Mouse (Mus musculus) CD4-positive helper T cell, adult 2 months (primary cell): Measurements from ENCODE around the gene Sipa1.

Source experiments
- DNase-seq: peaks from one replicate; pipeline ENCODE4 v3.0.0-alpha.2; 2012; ENCODE audit warnings: low read depth, missing footprints, low spot score

Sipa1 gene

DNA sequence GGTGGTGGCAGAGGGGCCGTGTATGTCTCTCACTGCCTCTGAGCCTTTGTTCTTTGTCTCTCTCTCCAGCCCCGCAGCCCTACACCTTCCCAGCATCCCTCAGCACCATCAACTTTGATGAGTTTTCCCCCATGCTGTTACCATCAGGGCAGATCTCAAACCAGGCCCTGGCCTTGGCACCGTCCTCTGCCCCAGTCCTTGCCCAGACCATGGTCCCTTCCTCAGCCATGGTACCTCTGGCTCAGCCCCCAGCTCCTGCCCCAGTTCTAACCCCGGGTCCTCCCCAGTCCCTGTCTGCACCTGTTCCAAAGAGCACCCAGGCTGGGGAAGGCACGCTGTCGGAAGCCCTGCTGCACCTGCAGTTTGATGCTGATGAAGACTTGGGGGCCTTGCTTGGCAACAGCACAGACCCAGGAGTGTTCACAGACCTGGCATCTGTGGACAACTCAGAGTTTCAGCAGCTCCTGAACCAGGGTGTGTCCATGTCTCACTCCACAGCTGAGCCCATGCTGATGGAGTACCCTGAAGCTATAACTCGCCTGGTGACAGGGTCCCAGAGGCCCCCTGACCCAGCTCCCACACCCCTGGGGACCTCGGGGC is 16.7 kb downstream of the Sipa1 start:
- no peak for DNase-seq

DNA sequence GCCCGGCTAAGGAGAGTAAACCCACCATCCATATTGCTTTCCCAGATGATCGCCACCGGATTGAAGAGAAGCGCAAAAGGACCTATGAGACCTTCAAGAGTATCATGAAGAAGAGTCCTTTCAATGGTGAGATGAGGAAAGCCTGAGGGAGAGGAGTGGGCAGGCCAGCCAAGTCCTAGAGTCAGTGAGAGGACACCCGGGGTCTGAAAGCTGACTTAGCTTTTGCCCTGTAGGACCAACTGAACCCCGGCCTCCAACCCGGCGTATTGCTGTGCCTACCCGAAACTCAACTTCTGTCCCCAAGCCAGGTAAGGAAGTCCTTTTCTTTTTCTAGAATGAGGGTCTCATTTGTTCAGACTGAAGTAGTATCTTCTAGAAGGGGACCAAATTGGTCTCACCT is 18.2 kb downstream of the Sipa1 start:
- DNase-seq = no peak

DNA sequence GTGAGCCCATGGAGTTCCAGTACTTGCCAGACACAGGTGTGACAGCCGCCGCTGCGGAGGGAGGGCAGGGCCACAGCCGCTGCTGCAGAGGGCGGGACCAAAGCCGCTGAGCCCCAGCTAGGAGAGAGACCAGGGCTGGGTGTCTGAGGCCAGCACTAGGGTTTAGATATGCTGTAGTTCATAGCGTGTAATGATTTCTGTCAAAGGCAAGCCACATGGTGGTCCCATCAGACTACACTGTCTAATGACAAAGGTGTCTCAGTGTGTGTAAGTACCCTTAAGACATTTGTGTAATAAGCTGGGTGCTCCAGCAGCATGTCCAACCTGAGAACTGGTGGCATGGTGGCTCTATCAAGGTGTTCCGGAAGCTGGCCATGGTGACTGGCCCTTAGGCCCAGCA is 21.9 kb downstream of the Sipa1 start:
- no peak for DNase-seq

DNA sequence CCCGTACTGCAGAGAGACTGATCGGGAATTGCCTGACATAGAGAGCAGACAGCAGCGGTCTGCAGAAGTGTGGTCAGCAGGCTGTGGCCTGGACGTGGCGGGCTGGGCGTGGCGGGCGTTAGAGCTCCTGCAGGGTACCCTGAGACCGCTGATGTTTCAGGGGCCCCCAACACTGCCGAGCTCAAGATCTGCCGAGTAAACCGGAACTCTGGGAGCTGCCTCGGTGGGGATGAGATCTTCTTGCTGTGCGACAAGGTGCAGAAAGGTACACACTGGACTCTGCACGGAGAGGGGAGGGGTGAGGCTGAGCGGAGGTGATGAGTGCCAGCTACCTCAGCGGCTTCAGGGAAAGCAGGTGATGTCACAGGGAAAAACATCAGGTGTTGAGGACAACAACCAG is 22.5 kb downstream of the Sipa1 start:
- no peak for DNase-seq

DNA sequence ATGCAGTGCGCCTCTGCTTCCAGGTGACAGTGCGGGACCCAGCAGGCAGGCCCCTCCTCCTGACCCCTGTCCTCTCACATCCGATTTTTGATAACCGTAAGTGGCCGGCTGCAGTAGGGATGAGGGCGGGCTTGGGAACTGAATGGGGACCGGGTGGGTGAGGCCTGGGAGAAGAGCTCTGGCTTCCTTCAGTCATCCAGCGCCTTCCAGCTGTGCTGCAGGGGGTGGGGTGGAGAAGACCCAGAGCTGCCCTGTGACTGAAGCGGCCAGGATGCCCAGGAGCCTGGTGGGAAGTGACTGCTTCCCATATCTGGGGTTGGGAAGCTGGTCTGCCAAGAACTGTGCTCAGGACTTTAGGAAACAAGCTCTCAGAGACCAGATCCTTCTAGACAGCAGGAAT is 23.2 kb downstream of the Sipa1 start:
- no peak for DNase-seq

DNA sequence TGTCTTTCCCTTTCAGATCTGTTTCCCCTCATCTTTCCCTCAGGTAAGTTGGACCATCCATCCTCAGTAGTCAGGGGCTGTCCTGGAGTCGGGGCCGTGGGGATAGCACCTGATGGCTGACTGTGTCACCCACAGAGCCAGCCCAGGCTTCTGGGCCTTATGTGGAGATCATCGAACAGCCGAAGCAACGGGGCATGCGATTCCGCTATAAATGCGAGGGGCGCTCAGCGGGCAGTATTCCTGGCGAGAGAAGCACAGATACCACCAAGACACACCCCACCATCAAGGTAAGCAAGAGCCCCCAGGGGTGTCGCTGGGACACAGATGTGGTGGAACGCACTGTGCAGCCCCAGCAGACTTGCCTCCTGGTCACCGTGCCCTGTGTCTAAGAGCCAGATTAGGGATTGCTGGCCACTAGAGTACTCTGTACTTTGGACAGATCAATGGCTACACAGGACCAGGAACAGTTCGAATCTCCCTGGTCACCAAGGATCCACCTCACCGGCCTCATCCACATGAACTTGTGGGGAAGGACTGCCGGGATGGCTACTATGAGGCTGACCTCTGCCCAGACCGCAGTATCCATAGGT is 25.0 kb downstream of the Sipa1 start:
- DNase-seq = no peak

DNA sequence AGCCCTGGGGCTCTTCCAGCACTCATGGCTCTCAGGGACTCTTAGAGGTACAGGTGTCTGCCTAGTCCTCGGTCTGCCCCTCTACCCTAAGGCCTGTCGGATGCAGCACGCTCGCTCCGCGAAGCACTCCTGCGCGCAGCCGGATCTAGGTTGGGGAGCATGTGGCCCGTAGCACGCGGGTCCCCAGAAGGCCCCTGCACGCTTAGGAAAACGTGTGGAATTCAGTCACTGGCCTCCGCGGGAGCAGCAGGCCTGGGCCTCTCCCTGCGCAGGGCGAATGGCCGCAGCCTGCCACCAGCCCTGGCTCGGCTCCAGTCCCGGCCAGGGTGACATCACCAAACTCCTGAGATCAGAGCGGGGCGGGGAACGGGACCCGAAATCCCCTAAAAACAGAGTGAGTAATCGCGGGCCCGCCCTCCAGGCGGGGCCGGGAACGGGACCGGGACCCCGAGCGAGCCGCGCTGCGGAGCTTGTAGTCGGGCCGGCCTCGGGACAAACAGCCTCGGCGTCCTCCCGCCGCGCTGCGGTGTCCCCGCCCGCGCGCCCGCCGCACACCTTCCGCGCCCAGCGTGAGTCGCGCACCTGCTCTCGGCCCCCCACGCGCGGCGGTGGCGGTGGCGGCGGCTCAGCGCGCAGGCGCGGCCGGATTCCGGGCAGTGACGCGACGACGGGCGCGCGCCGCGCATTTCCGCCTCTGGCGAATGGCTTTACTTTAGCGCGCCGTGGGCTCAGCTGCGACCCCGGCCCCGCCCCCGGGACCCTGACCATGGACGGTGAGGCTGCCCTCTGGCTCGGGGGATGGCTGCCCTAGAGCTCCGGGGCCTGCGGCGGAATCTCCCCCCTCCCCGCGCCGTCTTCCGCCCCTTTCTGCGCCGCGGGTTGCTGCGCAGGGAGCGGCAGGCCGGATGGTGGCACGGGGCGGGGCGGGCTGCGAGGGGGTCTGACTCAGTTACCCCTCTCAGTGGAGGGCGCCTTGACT is 26.1 kb downstream of the Sipa1 start, which contains the start of gene Rela:
Gene Rela, plus strand, starts transcription at position 415 of the 979 bp plus-strand sequence.
- peak; percentile 92 for DNase-seq

DNA sequence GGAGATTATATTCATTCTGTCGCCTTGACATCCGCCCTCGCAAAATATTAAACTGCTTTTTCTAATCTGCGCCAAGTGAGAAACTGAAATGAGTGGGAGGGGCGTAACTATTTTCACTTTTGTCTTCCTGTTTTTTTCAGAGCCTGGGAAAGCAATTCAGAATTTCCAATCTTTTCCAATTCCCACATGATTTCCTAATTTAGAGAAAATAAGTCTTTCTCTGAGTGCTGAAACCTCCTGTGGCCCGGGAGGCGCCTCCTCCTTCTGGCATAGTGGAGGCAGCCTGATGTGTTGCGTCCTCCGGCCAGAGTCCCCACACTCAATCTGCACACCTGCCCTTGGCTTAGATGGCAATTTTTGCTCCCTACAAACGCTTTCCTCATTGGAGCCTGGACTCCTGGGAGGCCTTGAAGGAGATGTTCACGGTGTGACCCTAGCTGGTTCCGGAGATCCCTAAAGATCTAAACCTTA is 26.9 kb downstream of the Sipa1 start:
- peak; percentile 58 for DNase-seq

DNA sequence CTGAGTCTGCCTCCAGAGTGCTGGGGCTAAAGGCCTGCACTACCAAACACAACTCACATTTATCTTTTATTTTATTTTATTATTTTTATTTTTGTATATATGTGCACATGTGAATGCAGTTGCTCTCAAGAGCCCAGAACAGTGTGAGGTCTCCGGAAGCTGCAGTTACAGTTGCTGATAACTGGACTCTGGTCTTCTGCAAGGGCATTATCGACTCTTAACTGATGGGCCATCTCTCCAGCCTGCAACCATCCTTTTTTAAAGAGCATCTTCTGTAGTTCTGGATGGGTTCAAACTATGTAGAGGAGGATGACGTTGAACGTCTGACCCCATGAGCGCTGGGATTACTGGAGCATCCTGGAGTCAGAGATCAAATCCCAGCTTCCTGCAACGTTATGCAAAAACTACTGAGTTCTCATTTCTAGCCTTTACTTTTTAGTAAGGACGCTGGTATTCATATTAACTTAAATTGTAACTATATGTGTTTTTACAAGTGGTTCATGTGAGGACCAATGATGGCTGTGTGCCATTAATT is 27.4 kb downstream of the Sipa1 start:
- no peak for DNase-seq

DNA sequence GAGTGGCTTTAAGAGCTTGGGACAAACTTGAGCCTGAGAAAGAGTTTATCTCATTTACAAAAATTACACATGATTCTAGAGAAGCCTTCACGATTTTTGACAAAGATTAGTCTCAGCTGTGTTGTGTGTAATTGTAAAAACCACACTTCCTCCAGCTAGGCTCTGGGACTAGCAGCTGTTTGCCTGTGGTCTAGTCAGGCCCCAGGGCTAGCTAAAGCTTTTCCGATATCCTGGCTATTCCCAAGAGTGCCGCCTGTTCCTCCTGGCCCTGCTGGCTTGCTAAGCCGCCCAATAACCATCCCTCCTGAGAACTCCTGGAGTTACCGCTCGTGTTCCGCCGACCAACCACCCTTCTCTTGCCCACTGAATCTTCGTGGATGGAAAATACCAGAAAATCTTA is 31.4 kb downstream of the Sipa1 start:
- no peak for DNase-seq

DNA sequence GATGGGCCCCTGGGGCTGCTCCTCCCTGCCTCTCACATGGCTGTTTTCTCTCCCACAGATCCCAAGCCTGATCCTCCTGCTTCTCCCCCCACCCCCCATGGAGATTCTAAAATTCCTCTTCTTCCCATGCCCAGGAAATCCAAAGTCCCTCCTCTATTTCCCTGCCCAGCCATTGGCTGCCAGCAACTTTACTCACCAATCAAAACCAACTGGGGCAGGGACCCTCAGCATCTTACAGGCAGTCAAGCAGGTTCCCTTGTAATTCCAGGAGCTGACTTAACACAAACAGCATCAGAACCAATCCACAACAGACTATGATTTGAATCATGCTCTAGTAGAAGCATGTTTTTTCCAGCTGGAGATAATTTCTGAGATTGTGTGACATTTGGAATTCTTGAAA is 33.6 kb downstream of the Sipa1 start:
- no peak for DNase-seq

DNA sequence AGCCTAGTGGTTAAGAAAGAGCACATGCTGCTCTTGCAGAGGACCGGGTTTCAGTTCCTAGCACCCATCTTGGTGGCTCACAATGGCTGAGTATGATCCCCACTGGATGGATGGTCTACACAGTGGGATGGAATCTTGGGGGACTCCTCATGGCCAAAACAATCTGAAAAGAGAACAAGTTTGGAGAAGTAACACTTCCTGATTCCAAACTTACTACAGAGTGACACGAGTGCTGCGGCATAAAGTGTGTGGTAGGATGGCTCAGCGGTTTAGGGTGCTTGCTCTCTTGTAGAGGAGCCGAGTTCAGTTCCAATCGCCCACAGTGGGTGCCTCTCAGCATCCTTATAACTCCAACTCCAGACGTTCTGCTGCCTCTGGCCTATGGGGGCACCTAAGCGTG is 38.2 kb downstream of the Sipa1 start:
- DNase-seq = no peak

DNA sequence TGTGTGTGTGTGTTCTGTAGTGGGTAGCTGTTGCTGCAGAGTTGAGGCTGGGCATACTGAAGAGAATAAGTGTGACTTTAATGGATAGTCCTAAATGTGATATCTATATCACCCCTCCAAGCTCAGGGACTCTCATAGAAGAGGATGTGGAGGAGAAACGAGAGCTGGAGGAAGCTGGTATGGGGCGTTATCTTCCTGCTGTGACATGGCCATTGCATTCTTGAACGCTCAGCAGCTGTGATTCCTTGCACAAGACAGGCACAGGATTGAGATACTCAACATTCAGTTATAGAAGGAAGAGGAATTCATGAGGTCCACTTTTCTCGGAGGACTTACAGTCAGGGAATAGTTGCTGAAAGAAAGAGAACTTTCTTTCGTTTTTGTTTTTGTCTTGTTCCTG is 41.6 kb downstream of the Sipa1 start:
- no peak for DNase-seq

DNA sequence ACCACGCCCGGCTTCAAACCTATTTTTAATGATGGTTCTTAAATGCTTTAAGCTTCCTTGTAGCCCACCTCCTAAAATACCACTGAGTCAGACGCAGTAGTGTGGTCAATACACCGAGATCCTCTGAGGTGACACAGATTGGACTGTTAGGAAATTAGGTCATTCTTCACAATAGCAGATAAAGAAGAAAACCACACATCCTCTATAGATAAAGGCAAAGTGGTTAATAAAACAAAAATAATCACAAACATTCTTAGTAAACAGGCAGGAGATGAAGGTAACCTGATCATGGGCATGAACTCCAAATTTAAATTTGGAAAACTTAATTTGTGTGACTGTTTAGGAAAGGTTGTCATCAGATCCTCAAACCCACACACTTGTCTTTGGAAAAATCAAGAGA is 43.5 kb downstream of the Sipa1 start:
- DNase-seq = no peak

DNA sequence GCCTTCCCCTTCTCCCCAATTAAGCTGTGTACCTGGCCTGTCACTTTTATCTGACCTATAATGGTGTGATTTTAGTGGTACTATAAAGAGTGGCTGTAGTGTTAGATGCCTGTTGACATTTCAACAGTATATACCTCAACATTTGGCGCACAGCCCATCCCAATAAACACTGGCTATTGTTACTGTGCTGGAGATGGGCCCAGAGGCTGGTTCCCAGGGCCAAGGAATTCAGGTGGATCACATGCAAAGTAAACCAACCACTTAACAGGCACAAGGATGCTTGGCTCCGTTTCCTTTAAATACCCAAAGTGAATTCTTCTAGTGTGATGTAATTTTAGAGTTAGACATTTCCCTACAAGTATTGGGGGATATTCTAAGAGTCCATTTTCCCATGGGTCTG is 48.6 kb downstream of the Sipa1 start:
- DNase-seq = no peak

DNA sequence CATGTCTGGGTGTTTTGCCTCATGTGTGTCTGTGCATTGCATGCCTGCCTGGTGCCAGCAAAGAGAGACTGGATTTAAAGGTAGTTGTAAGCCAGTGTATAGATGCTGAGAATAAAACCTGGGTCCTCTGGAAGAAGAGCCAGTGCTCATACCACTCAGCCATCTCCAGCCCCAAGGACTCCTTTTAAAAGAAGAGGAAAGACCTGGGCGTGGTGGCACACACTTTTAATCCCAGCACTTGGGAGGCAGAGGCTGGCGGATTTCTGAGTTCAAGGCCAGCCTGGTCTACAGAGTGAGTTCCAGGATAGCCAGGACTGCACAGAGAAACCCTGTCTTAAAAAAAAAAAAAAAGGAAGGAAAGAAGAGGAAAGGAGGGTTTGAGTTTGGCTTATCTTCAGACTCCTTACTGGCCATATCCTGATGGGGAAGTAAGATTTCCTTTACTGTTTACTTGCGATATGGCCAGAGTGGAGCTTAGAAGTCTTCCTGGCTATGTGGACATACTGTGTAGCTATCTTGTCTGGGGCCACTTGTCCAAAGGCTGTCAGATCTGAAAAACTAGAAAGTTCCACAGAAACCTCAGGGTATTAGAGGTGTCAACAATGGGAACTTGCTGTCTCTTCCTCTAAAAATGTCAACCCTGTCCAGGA is 50.6 kb downstream of the Sipa1 start:
- DNase-seq = no peak

DNA sequence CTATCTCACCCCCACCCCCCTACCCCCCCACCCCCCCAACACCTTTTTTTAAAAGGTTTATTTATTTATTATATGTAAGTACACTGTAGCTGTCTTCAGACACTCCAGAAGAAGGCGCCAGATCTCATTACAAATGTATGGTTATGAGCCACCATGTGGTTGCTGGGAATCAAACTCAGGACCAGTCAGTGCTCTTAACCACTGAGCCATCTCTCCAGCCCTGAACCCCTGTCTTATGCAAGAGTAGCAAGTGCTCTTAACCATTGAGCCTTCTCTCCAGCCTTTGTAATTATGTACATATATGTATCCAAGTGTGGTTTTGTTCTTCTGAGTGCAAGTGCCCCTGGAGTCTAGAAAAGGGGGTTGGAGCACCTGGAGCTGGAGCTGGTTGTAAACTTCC is 51.5 kb downstream of the Sipa1 start:
- DNase-seq = no peak

DNA sequence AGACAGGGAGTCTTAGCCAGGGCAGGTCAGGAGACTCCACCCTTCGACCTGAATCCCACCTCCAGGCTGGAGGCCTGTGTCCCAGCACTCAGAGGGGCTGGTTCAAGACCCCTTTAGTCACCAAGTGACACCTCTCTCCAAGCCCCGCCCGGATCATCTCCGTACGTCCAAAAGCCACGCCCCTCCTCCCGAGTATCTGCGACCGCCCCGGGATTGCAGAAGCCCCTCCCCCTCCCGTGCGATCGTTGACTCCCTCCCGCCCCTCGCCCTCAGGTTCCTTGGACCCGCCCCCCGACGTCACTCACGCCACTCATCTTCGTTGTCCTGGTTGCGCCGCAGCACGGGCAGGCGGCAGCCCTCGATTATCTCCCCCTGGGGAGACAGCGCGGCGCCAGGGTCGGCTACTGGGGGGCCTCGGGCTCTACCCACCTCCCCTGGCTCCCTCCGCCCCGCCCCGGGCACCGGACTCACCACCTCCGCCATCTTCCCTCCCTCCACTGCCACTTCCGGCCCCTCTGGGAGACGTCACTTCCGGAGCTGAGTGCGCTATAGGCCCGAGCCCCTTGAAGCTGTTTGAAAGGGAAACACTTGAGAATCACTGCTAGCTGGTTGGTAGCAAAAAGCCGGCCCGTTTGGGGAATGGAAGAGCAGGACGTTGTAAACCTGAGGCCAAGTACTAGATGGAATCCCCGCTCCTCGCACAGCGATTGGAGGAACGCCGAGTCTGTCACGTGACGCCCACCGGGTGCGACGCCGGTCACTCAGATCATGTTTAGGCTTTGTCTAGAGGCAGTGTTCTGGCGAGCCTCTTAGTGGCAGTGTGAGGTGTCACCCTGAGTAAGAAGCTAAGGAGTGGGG is 53.7 kb downstream of the Sipa1 start, which contains the start of gene Kat5:
Gene Kat5, minus strand, starts transcription at position 691 of the 858 bp plus-strand sequence.
- DNase-seq = peak; percentile 93

DNA sequence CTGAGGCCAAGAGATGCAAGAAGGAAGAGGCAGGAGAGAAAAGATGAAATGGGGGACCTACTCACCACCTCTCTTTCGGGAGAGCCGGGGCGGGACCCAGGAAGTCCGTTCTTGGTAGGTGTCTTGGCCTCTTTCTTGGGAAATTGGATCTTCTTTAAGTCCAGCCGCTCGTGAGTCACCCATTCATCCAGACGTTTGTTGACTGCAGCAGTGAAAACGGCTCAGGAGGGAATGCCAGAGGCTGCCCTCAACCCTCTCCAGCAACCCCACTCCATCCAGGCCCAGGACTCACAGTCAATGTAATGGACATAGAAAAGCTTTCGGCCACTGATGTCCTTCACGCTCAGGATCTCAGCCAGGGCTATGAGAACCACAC is 54.3 kb downstream of the Sipa1 start:
- DNase-seq = no peak

DNA sequence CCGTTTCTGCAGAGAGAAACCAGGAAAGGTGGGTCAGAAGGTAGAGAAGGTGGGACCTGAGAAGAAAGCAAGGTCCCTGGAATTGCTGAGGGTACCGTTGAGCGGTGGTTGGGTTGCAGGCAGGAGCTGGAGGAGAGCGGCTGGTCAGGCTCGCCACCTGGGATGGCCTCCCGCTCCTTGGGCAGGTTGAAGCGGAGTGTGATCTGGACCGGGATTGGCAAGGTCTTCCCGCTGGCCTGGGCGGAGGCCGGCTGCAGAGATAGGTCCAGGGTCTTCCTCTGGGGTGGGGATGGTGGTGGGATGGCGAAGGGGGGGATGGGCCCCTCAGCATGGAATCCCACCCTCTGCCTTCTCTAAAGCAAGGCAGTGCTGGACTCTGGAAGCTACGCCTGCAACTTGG is 54.8 kb downstream of the Sipa1 start:
- no peak for DNase-seq
